Mouse (Mus musculus) kidney, embryonic 15.5 days (tissue): ENCODE data around the gene Ccnt2. TPM values are rescaled to one million over a fixed set of nuclear protein-coding genes. Genes with fewer than 3 reads are reported as not detected.

Source experiments
- ATAC-seq: fragments of 200-750 bp; cut with Nextera tagmentation; replicated peaks from 2 replicates; pipeline ENCODE4 v1.8.0; 2017; ENCODE audit warnings: moderate TSS enrichment; ENCODE audit not compliant: low FRiP score
- H3K27ac ChIP-seq: fragments of 300-500 bp; sonication (generic); 2 replicates; pipeline ENCODE4 v1.5.1; 2015; ENCODE audit warnings: mild to moderate bottlenecking, inconsistent platforms
- H3K27me3 ChIP-seq: fragments of 300-500 bp; sonication (generic); 2 replicates; pipeline ENCODE4 v1.6.1; 2015; ENCODE audit warnings: inconsistent platforms
- H3K36me3 ChIP-seq: fragments of 300-500 bp; sonication (generic); 2 replicates; pipeline ENCODE4 v1.6.1; 2015; ENCODE audit warnings: inconsistent platforms
- H3K4me1 ChIP-seq: fragments of 300-500 bp; sonication (generic); 2 replicates; pipeline ENCODE4 v1.6.1; 2015; ENCODE audit warnings: inconsistent platforms
- H3K4me2 ChIP-seq: fragments of 300-500 bp; sonication (generic); 2 replicates; pipeline ENCODE4 v1.6.1; 2015; ENCODE audit warnings: moderate library complexity, mild to moderate bottlenecking, inconsistent platforms
- H3K4me3 ChIP-seq: fragments of 300-500 bp; sonication (generic); replicated peaks from 2 replicates; pipeline ENCODE4 v1.5.1; 2015; ENCODE audit warnings: mild to moderate bottlenecking, inconsistent platforms
- H3K9ac ChIP-seq: fragments of 300-500 bp; sonication (generic); 2 replicates; pipeline ENCODE4 v1.6.1; 2015; ENCODE audit warnings: mild to moderate bottlenecking, inconsistent platforms
- H3K9me3 ChIP-seq: fragments of 300-500 bp; sonication (generic); replicated peaks from 2 replicates; pipeline ENCODE4 v1.6.1; 2016; ENCODE audit warnings: inconsistent platforms
- WGBS: fragments of 180-500 bp; shearing (Covaris S2); methylation state at CpG from one replicate; pipeline ENCODE4 v1.1.7; 2015; ENCODE audit warnings: mixed read lengths; 5-methylcytosine and 5-hydroxymethylcytosine counted together
- polyA plus RNA-seq: library from polyadenylated mRNA; unstranded; fragments of >200 nt; fragmentation: Nextera tagmentation; extraction: Ambion mirVana; gene quantifications from 2 replicates; pipeline ENCODE4 v1.2.1, GENCODE M21; 2015

Ccnt2 gene
- polyA plus RNA-seq, 1 experiment from 2014 or later = 79.2 TPM

- no peaks in the 10 kb centered on the region for H3K4me1 ChIP-seq
- no peak overlapping the region for H3K4me3 ChIP-seq
- no peak for ATAC-seq
- H3K27ac ChIP-seq = no peak overlapping the region
- H3K4me2 ChIP-seq = no peak overlapping the region
- no peaks in the 10 kb centered on the region for H3K27me3 ChIP-seq
- no peaks in the 10 kb centered on the region for H3K9me3 ChIP-seq
- no peak overlapping the region for H3K9ac ChIP-seq
- peaks cover 54% of the 10 kb centered on the region for H3K36me3 ChIP-seq
- WGBS = 68% methylated on average over 4 of the region's 4 CpGs
Measured at GRCm38 (mm10) chr1:127796341-127796740, 22.4 kb downstream of the Ccnt2 start.

- ATAC-seq = no peak
- no peaks in the 10 kb centered on the region for H3K9me3 ChIP-seq
- no peaks in the 10 kb centered on the region for H3K27me3 ChIP-seq
- WGBS = 88% methylated on average over 1 of the region's 1 CpGs
- peaks cover 55% of the 10 kb centered on the region for H3K36me3 ChIP-seq
- no peaks in the 10 kb centered on the region for H3K4me1 ChIP-seq
- no peak overlapping the region for H3K4me3 ChIP-seq
- H3K9ac ChIP-seq = no peak overlapping the region
- no peak overlapping the region for H3K27ac ChIP-seq
- no peak overlapping the region for H3K4me2 ChIP-seq
Measured at GRCm38 (mm10) chr1:127796752-127797151, 22.8 kb downstream of the Ccnt2 start.

GRCm38 (mm10) chr1:127802916-127803315 is 29.0 kb downstream of the Ccnt2 start:
- peaks cover 73% of the 10 kb centered on the region for H3K36me3 ChIP-seq

GRCm38 (mm10) chr1:127808671-127809070 is 34.7 kb downstream of the Ccnt2 start:
- H3K9ac ChIP-seq = no peak overlapping the region
- WGBS = 95% methylated on average over 7 of the region's 7 CpGs
- H3K4me1 ChIP-seq = no peaks in the 10 kb centered on the region; the same call in 1 of the 2 replicates
- H3K4me2 ChIP-seq = no peak overlapping the region
- no peak overlapping the region for H3K27ac ChIP-seq
- no peak overlapping the region for H3K4me3 ChIP-seq
- H3K27me3 ChIP-seq = no peaks in the 10 kb centered on the region
- no peaks in the 10 kb centered on the region for H3K9me3 ChIP-seq
- H3K36me3 ChIP-seq = peaks cover 28% of the 10 kb centered on the region
- ATAC-seq = no peak

More at GRCm38 (mm10) chr1:127802916-127803315, 29.0 kb downstream of the Ccnt2 start:
- no peaks in the 10 kb centered on the region for H3K27me3 ChIP-seq
- H3K4me1 ChIP-seq = no peaks in the 10 kb centered on the region
- ATAC-seq = no peak
- 86% methylated on average over 8 of the region's 8 CpGs for WGBS
- H3K4me3 ChIP-seq = no peak overlapping the region
- H3K27ac ChIP-seq = no peak overlapping the region
- no peak overlapping the region for H3K4me2 ChIP-seq
- H3K9me3 ChIP-seq = no peaks in the 10 kb centered on the region
- no peak overlapping the region for H3K9ac ChIP-seq

GRCm38 (mm10) chr1:127812929-127813328 is 39.0 kb downstream of the Ccnt2 start:
- Histone ChIP-seq H3K9ac (no peak overlapping the region), H3K27ac (no peak overlapping the region), H3K4me3 (no peak overlapping the region), H3K9me3 (no peaks in the 10 kb centered on the region), H3K36me3 (no peaks in the 10 kb centered on the region), H3K4me1 (no peaks in the 10 kb centered on the region; the same call in 1 of the 2 replicates), H3K27me3 (no peaks in the 10 kb centered on the region), H3K4me2 (peak overlapping the region; percentile 14; the same call in 1 of the 2 replicates)
- 48% methylated on average over 7 of the region's 7 CpGs for WGBS
- no peak for ATAC-seq

- no peaks in the 10 kb centered on the region; the same call in 1 of the 2 replicates for H3K4me1 ChIP-seq
- no peaks in the 10 kb centered on the region for H3K36me3 ChIP-seq
- H3K27ac ChIP-seq = no peak overlapping the region
- H3K27me3 ChIP-seq = no peaks in the 10 kb centered on the region
- no peaks in the 10 kb centered on the region for H3K9me3 ChIP-seq
- H3K4me3 ChIP-seq = no peak overlapping the region
- 75% methylated on average over 6 of the region's 6 CpGs for WGBS
- H3K9ac ChIP-seq = no peak overlapping the region
- ATAC-seq = no peak
- H3K4me2 ChIP-seq = no peak overlapping the region
Measured at GRCm38 (mm10) chr1:127816381-127816780, 42.4 kb downstream of the Ccnt2 start.

GRCm38 (mm10) chr1:127827325-127827724 is 53.4 kb downstream of the Ccnt2 start:
- no peak overlapping the region for H3K4me2 ChIP-seq
- H3K4me1 ChIP-seq = no peaks in the 10 kb centered on the region
- no peak overlapping the region for H3K27ac ChIP-seq
- no peaks in the 10 kb centered on the region for H3K9me3 ChIP-seq
- ATAC-seq = no peak
- no peaks in the 10 kb centered on the region for H3K36me3 ChIP-seq
- H3K9ac ChIP-seq = no peak overlapping the region
- no peaks in the 10 kb centered on the region for H3K27me3 ChIP-seq
- 18% methylated on average over 2 of the region's 2 CpGs for WGBS
- H3K4me3 ChIP-seq = no peak overlapping the region

- Histone ChIP-seq H3K36me3 (no peaks in the 10 kb centered on the region), H3K27me3 (no peaks in the 10 kb centered on the region), H3K9ac (no peak overlapping the region), H3K4me3 (no peak overlapping the region), H3K27ac (no peak overlapping the region), H3K4me2 (no peak overlapping the region), H3K4me1 (no peaks in the 10 kb centered on the region), H3K9me3 (no peaks in the 10 kb centered on the region)
- ATAC-seq = no peak
- 84% methylated on average over 13 of the region's 13 CpGs for WGBS
Measured at GRCm38 (mm10) chr1:127830215-127830921, 56.4 kb downstream of the Ccnt2 start.

GRCm38 (mm10) chr1:127833714-127834113 is 59.8 kb downstream of the Ccnt2 start:
- no peak overlapping the region for H3K4me2 ChIP-seq
- no peak for ATAC-seq
- 39% methylated on average over 2 of the region's 2 CpGs for WGBS
- H3K4me3 ChIP-seq = no peak overlapping the region
- H3K27ac ChIP-seq = no peak overlapping the region
- H3K4me1 ChIP-seq = no peaks in the 10 kb centered on the region
- no peaks in the 10 kb centered on the region for H3K27me3 ChIP-seq
- H3K9ac ChIP-seq = no peak overlapping the region
- H3K36me3 ChIP-seq = no peaks in the 10 kb centered on the region
- no peaks in the 10 kb centered on the region for H3K9me3 ChIP-seq

- WGBS = 73% methylated on average over 4 of the region's 4 CpGs
- H3K4me1 ChIP-seq = no peaks in the 10 kb centered on the region
- no peaks in the 10 kb centered on the region for H3K27me3 ChIP-seq
- no peak overlapping the region for H3K4me2 ChIP-seq
- H3K9ac ChIP-seq = no peak overlapping the region
- H3K27ac ChIP-seq = no peak overlapping the region
- no peak overlapping the region for H3K4me3 ChIP-seq
- no peaks in the 10 kb centered on the region for H3K9me3 ChIP-seq
- no peaks in the 10 kb centered on the region for H3K36me3 ChIP-seq
- ATAC-seq = no peak
Measured at GRCm38 (mm10) chr1:127834202-127834601, 60.2 kb downstream of the Ccnt2 start.

- no peaks in the 10 kb centered on the region for H3K4me1 ChIP-seq
- no peak overlapping the region for H3K27ac ChIP-seq
- no peak overlapping the region for H3K4me3 ChIP-seq
- H3K27me3 ChIP-seq = no peaks in the 10 kb centered on the region
- 31% methylated on average over 4 of the region's 4 CpGs for WGBS
- H3K9me3 ChIP-seq = no peaks in the 10 kb centered on the region
- H3K9ac ChIP-seq = no peak overlapping the region
- no peaks in the 10 kb centered on the region for H3K36me3 ChIP-seq
- no peak overlapping the region for H3K4me2 ChIP-seq
- ATAC-seq = no peak
Measured at GRCm38 (mm10) chr1:127836619-127837018, 62.7 kb downstream of the Ccnt2 start.

GRCm38 (mm10) chr1:127838602-127839001 is 64.6 kb downstream of the Ccnt2 start:
- no peak overlapping the region for H3K4me2 ChIP-seq
- H3K9me3 ChIP-seq = no peaks in the 10 kb centered on the region
- H3K27me3 ChIP-seq = no peaks in the 10 kb centered on the region
- WGBS = 77% methylated on average over 1 of the region's 1 CpGs
- no peak overlapping the region for H3K27ac ChIP-seq
- H3K9ac ChIP-seq = no peak overlapping the region
- H3K36me3 ChIP-seq = no peaks in the 10 kb centered on the region
- no peak for ATAC-seq
- H3K4me1 ChIP-seq = no peaks in the 10 kb centered on the region
- no peak overlapping the region for H3K4me3 ChIP-seq

GRCm38 (mm10) chr1:127845472-127845871 is 71.5 kb downstream of the Ccnt2 start:
- Histone ChIP-seq H3K4me3 (no peak overlapping the region), H3K4me1 (no peaks in the 10 kb centered on the region), H3K4me2 (no peak overlapping the region), H3K27me3 (no peaks in the 10 kb centered on the region), H3K9ac (no peak overlapping the region), H3K27ac (no peak overlapping the region), H3K36me3 (no peaks in the 10 kb centered on the region), H3K9me3 (no peaks in the 10 kb centered on the region)
- no peak for ATAC-seq
- 88% methylated on average over 5 of the region's 5 CpGs for WGBS
